ENCODE assay signal across 8 mouse cellular contexts in the genomic region with DNA sequence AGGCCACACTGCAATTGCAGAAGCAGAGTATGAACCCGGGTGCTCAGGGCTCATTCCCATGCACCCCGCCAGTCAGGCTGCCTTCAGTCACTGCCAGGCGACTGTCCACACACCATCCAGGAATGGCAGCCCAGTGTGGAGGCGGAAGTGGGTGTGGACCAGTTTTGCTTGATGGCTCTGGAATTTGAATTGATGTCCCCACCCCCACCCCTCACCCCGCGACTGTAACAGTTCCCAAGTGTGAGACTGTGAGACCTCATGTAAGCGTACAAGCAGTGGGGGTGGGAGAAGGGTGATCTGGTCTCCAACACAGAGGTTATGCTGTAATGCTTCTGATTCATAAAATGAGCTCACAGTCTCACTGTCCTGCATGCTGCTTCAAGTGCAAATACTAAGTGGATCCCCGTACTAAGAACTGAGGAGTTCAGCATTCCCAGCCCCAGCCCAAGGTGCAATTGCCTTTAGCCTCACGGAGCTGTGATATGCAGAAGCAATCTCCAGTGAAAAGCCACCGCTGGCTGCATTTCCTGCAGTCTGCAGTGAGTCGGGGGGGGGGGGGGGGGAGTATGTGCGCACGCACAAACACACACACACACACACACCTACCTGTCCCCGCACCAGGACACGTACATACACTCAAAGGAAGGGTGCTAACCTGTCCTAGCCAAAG. TPM values are rescaled to one million over a fixed set of nuclear protein-coding genes. Genes with fewer than 3 reads are reported as not detected.
DNase-seq lines count a peak whose midpoint lies in the region; ATAC-seq and TF ChIP-seq lines count a peak whose summit lies in the region.

No protein-coding gene starts in this region.

- no peak for TF ChIP-seq POLR2A in spleen, adult 2 months (IDR thresholded peaks at IDR 0.05; ENCODE audit: low read depth, low read length)

- no peaks in the 10 kb centered on the region for H3K9me3 ChIP-seq in limb, embryonic 10.5 days (replicated peaks)
- no peaks in the 10 kb centered on the region for H3K9me3 ChIP-seq in stomach, postnatal 0 days (ENCODE audit: control insufficient read depth, low read length)

- H3K27me3 ChIP-seq in spleen, adult 2 months (ENCODE audit: control insufficient read depth, insufficient read depth, low read length) = no peaks in the 10 kb centered on the region
- no peaks in the 10 kb centered on the region for H3K27me3 ChIP-seq in limb, embryonic 10.5 days (ENCODE audit: low read depth, poor library complexity, severe bottlenecking)
- no peaks in the 10 kb centered on the region for H3K27me3 ChIP-seq in stomach, postnatal 0 days (ENCODE audit: control insufficient read depth, insufficient read depth, low read length)

- peaks cover 64% of the 10 kb centered on the region for H3K4me1 ChIP-seq in spleen, adult 2 months (ENCODE audit: control insufficient read depth, insufficient read depth, insufficient read length)
- peaks cover 91% of the 10 kb centered on the region for H3K4me1 ChIP-seq in limb, embryonic 10.5 days
- H3K4me1 ChIP-seq in stomach, postnatal 0 days (replicated peaks; ENCODE audit: control insufficient read depth, insufficient read depth) = peaks cover 34% of the 10 kb centered on the region

- H3K36me3 ChIP-seq in spleen, adult 2 months (ENCODE audit: control insufficient read depth, insufficient read depth, low read length) = peaks cover 2% of the 10 kb centered on the region
- H3K36me3 ChIP-seq in limb, embryonic 10.5 days = peaks cover 19% of the 10 kb centered on the region
- no peaks in the 10 kb centered on the region for H3K36me3 ChIP-seq in stomach, postnatal 0 days (ENCODE audit: control insufficient read depth, insufficient read depth, low read length)

- TF ChIP-seq CTCF in spleen, adult 2 months (IDR thresholded peaks at IDR 0.05; ENCODE audit: extremely low read depth, insufficient read depth, insufficient read length, insufficient replicate concordance) = no peak
- TF ChIP-seq CTCF in stomach, postnatal 0 days (IDR thresholded peaks at IDR 0.05; ENCODE audit: low read depth) = no peak

- ATAC-seq in stomach, postnatal 0 days (ENCODE audit: low FRiP score, low TSS enrichment) = no peak

- H3K4me2 ChIP-seq in stomach, postnatal 0 days (replicated peaks; ENCODE audit: low read depth) = no peak overlapping the region

- 61% methylated on average over 15 of the region's 15 CpGs for WGBS in spleen, adult 2 months
- WGBS in limb, embryonic 10.5 days = 28% methylated on average over 13 of the region's 15 CpGs
- 46% methylated on average over 13 of the region's 15 CpGs for WGBS in stomach, postnatal 0 days

- TF ChIP-seq EP300 in stomach, postnatal 0 days (optimal IDR thresholded peaks at IDR 0.05) = no peak

- DNase-seq in embryo, embryonic 10 days (ENCODE audit: low spot score) = peak; percentile 45
- no peak for DNase-seq in embryo, embryonic 9.5 days (ENCODE audit: extremely low spot score)
- DNase-seq in spleen, adult 2 months (ENCODE audit: low read depth in 1 of 2, low spot score in 2 of 2) = peak in 1 of 2 experiments; percentile 8
- DNase-seq in spleen, adult 18-20 months = no peak
- no peak for DNase-seq in limb, embryonic 10.5 days (ENCODE audit: low spot score)
- DNase-seq in stomach, postnatal 0 days (ENCODE audit: low spot score) = no peak
- DNase-seq in right cerebral cortex, postnatal 4 days = no peak
- DNase-seq in urinary bladder, adult 18-20 months (ENCODE audit: low spot score in 2 of 2) = no peak

- H3K9ac ChIP-seq in stomach, postnatal 0 days (ENCODE audit: low read length) = no peak overlapping the region

- 0 out of 2 replicates have a peak overlapping the region, but pooled peaks have one; percentile 18 for H3K27ac ChIP-seq in spleen, adult 2 months (ENCODE audit: insufficient read depth, low read length)
- peak overlapping the region; percentile 51; the same call in 1 of the 2 replicates for H3K27ac ChIP-seq in limb, embryonic 10.5 days
- H3K27ac ChIP-seq in stomach, postnatal 0 days (replicated peaks) = 0 out of 2 replicates have a peak overlapping the region, but pooled peaks have one; percentile 13

- no peak overlapping the region for H3K4me3 ChIP-seq in spleen, adult 2 months (ENCODE audit: extremely low read depth, insufficient read depth, insufficient read length)
- H3K4me3 ChIP-seq in limb, embryonic 10.5 days = peak overlapping the region; percentile 82
- no peak overlapping the region for H3K4me3 ChIP-seq in stomach, postnatal 0 days (ENCODE audit: low read depth, low read length)

RNA-seq across cellular contexts. Expression of a gene that starts 28.4 kb away (rescaled TPM):
- polyA plus RNA-seq in spleen, adult 2 months (2012; rRNA removed) = 30.6 and 36.4 TPM in 2 replicates
- 9.2 and 10.7 TPM in 2 replicates for polyA plus RNA-seq in limb, embryonic 10.5 days (2016; fragmentation: Nextera tagmentation; extraction: Ambion mirVana)
- polyA plus RNA-seq in stomach, postnatal 0 days (2015; fragmentation: Nextera tagmentation; extraction: Ambion mirVana) = 4.0 and 4.1 TPM in 2 replicates

RNA-seq across cellular contexts. Expression of a gene that starts 42.0 kb away (rescaled TPM):
- 0.21 and 0.40 TPM in 2 replicates for polyA plus RNA-seq in spleen, adult 2 months (2012; rRNA removed)
- 1.2 TPM in 2 replicates for polyA plus RNA-seq in limb, embryonic 10.5 days (2016; fragmentation: Nextera tagmentation; extraction: Ambion mirVana)
- 0.48 and 0.49 TPM in 2 replicates for polyA plus RNA-seq in stomach, postnatal 0 days (2015; fragmentation: Nextera tagmentation; extraction: Ambion mirVana)
